Mouse (Mus musculus) midbrain, postnatal 0 days (tissue): ENCODE results near the gene 3110040M04Rik. TPM values are rescaled to one million over a fixed set of nuclear protein-coding genes. Genes with fewer than 3 reads are reported as not detected.

Source experiments
- ATAC-seq: fragments of 200-750 bp; cut with Nextera tagmentation; 2 replicates; pipeline ENCODE4 v1.8.0; 2017; ENCODE audit warnings: moderate number of reproducible peaks, mild to moderate bottlenecking, moderate TSS enrichment, moderate library complexity; ENCODE audit not compliant: low FRiP score
- DNase-seq: peaks from one replicate; pipeline ENCODE4 v3.0.0-alpha.2; 2015; ENCODE audit warnings: low spot score
- H3K27ac ChIP-seq: fragments of 300-500 bp; sonication (generic); 2 replicates; pipeline ENCODE4 v1.5.1; 2014; ENCODE audit warnings: low read depth, mild to moderate bottlenecking, low read length, mixed read lengths
- H3K27me3 ChIP-seq: fragments of 300-500 bp; sonication (generic); 2 replicates; pipeline ENCODE4 v1.6.1; 2014; ENCODE audit warnings: low read length, control low read depth, mixed read lengths; ENCODE audit not compliant: insufficient read depth
- H3K36me3 ChIP-seq: fragments of 300-500 bp; sonication (generic); 2 replicates; pipeline ENCODE4 v1.6.1; 2014; ENCODE audit warnings: low read length, control low read depth, mixed read lengths; ENCODE audit not compliant: insufficient read depth
- H3K4me1 ChIP-seq: fragments of 300-500 bp; sonication (generic); 2 replicates; pipeline ENCODE4 v1.6.1; 2014; ENCODE audit warnings: mild to moderate bottlenecking, control low read depth, antibody characterized with exemption, low read length, mixed read lengths; ENCODE audit not compliant: insufficient read depth
- H3K4me2 ChIP-seq: fragments of 300-500 bp; sonication (generic); 2 replicates; pipeline ENCODE4 v1.6.1; 2014; ENCODE audit warnings: low read depth, mild to moderate bottlenecking, low read length, mixed read lengths; ENCODE audit not compliant: poor library complexity, severe bottlenecking
- H3K4me3 ChIP-seq: fragments of 300-500 bp; sonication (generic); 2 replicates; pipeline ENCODE4 v1.5.1; 2014; ENCODE audit warnings: low read depth, mild to moderate bottlenecking, low read length, moderate library complexity
- H3K9ac ChIP-seq: fragments of 300-500 bp; sonication (generic); replicated peaks from 2 replicates; pipeline ENCODE4 v1.6.1; 2014; ENCODE audit warnings: mild to moderate bottlenecking, low read length, moderate library complexity, mixed read lengths; ENCODE audit not compliant: poor library complexity, severe bottlenecking
- H3K9me3 ChIP-seq: fragments of 300-500 bp; sonication (generic); 2 replicates; pipeline ENCODE4 v1.6.1; 2016; ENCODE audit warnings: low read length, control low read depth
- CTCF ChIP-seq: IDR thresholded peaks from 2 replicates; pipeline ENCODE4 v1.5.1; 2016; ENCODE audit warnings: antibody characterized with exemption, mild to moderate bottlenecking
- WGBS: fragments of 180-500 bp; shearing (Covaris S2); extraction: QIAGEN DNeasy Blood & Tissue Kit; methylation state at CpG from one replicate; pipeline ENCODE4 v1.1.7; 2014; 5-methylcytosine and 5-hydroxymethylcytosine counted together
- polyA plus RNA-seq: library from polyadenylated mRNA; unstranded; fragments of >200 nt; fragmentation: Nextera tagmentation; extraction: Ambion mirVana; gene quantifications from 2 replicates; pipeline ENCODE4 v1.2.1, GENCODE M21; 2015
- total RNA-seq: library from RNA; depleted of rRNA; stranded (reverse); fragments of >200 nt; gene quantifications from 2 replicates; pipeline ENCODE4 v1.2.3, GENCODE M21; 2014

The 3110040M04Rik gene
- total and polyA plus RNA-seq, 2 experiments from 2014 or later: not detected

DNA sequence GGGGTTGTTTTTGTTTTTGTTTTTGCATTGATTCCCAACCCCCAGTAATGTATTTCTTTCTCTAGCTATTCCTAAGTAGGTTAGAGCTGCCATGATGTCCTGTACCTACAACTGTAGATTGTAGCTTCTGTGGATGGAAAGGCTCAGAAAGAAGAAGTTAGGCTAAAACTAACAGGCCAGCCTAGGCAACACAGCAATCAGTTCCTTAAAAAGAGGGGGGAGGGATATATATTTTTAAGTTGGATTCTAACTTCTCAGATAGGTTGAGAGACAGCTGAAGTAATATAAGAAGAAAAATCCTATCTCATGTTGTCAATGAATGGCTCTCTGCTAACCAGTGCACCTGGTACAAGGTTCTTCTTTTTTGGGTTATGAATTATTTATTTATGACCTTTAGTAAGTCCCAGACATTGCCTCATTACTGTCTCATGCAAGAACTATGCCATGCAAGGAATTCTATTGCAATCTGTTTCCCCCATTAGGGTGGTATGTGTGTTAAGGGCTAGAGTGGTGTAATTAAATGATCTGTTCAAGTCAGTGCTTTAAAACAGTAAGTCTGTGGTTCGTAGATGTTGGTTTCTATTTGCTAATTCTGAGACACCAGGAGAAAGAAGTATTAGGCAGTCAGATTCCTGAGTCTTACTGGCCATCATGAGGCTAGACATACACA is 24.5 kb downstream of the 3110040M04Rik start:
- 77% methylated on average over 1 of the region's 1 CpGs for WGBS

DNA sequence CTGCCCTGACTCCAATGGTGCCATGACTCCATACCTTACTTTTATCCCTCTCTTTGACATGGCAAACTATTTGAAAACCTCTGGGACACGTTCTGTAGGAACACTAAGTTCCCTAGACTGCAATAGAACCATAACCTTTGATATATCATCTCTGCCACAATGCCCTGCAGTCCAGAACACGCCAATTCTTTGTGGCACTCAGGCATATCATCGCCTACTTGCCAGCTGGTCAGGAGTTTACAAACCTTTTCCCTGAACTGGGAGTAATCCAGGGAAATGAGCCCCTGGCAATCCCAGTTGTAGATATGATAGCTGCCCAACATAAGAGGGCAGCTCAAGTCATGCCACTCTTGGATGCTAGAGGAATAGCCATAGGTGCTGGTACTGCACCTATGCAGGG is 28.4 kb downstream of the 3110040M04Rik start:
- Histone ChIP-seq H3K4me3 (no peak overlapping the region), H3K36me3 (no peaks in the 10 kb centered on the region), H3K9me3 (no peaks in the 10 kb centered on the region), H3K27ac (no peak overlapping the region), H3K9ac (no peak overlapping the region), H3K4me1 (no peaks in the 10 kb centered on the region), H3K27me3 (no peaks in the 10 kb centered on the region), H3K4me2 (no peak overlapping the region)
- no peak for TF ChIP-seq CTCF
- 81% methylated on average over 3 of the region's 3 CpGs for WGBS
- DNase-seq: no peak
- ATAC-seq: no peak

More for the DNA sequence above, 24.5 kb downstream of the 3110040M04Rik start:
- DNase-seq (no peak), ATAC-seq (no peak)
- TF ChIP-seq CTCF: no peak
- no peaks in the 10 kb centered on the region for H3K4me1 ChIP-seq
- H3K4me3 ChIP-seq: no peak overlapping the region
- no peak overlapping the region for H3K27ac ChIP-seq
- H3K36me3 ChIP-seq: no peaks in the 10 kb centered on the region
- no peak overlapping the region for H3K4me2 ChIP-seq
- H3K27me3 ChIP-seq: no peaks in the 10 kb centered on the region
- H3K9me3 ChIP-seq: no peaks in the 10 kb centered on the region
- H3K9ac ChIP-seq: no peak overlapping the region

DNA sequence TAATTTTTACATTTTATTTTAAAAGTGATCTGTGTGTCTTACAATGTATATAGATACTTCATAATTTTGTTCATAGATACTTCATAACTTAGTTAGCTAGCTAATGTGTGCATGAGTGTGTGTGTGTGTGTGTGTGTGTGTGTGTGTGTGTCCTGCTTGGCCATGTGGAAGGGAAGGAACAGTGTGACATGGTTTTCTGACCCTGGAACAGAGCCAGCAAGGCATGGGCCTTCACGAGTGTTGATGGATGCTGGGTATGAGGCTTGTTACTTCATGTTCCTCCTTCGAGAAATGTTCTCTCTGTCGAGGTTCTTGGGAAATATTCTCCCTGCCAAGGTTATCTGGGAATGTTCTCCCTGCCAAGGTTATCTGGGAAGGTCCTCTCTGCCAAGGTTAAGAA is 29.8 kb downstream of the 3110040M04Rik start:
- Histone ChIP-seq H3K9ac (no peak overlapping the region), H3K4me1 (no peaks in the 10 kb centered on the region), H3K27me3 (no peaks in the 10 kb centered on the region), H3K4me3 (no peak overlapping the region), H3K36me3 (no peaks in the 10 kb centered on the region), H3K27ac (no peak overlapping the region), H3K9me3 (no peaks in the 10 kb centered on the region), H3K4me2 (no peak overlapping the region)
- WGBS: 89% methylated on average over 3 of the region's 3 CpGs
- no peak for DNase-seq
- no peak for TF ChIP-seq CTCF
- ATAC-seq: no peak

DNA sequence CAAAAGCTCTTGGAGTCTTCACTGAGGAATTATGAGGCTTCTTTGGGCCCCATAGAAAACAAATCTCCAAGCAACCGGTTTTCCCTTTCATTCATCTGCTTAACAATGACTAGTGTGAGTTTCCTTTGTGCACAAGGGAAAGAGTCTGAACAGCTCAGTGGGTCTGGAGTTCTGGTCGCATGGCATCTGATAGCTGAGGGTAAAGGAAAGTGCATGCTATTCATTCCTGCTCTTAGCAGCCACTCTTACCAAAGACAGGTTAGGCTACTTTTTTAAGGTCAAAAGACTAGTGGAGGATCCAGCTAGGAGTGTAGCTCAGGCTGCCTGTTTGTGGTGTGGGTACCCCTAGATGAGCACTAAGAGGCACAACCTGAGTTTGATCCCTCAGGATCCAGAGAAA is 31.7 kb downstream of the 3110040M04Rik start:
- no peak for ATAC-seq
- no peak for DNase-seq

DNA sequence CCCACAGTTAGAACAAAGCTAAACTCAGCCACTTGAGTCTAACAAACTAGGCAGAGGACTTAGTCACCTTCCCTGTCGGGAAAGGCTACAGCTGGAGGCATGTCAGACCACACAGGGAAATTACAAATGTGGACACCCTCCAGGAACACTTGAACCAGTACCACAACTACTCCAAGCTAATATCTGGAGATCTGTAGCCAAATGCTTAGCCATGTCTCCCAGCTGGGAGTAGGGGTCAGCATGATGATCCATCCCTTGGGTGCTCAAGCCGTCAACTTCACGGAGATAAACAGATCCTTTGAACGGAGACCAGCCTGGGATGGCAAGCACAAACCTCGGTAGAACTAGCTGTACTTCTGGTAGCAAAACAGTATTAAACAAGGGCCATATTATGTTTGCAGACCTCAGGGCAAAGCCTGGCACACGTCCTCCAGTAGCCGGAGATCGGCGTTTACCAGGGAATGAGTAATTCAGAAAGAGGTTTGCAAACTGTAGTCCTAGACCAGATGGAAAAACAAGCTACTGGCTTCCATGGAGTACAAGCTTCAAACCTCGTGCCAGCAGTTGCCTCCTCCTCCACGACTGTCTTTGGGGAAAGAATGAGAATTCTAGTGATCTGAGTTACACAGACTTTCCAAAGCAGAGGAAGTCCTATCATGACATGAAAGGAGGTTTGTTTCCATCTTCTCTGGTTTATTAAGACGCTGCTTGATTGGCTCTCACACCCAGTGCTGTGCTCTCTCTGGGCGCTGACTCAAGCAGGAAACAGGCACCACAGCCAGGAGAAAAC is 32.4 kb downstream of the 3110040M04Rik start:
- DNase-seq (no peak), ATAC-seq (no peak)
- TF ChIP-seq CTCF: no peak
- 64% methylated on average over 13 of the region's 13 CpGs for WGBS
- Histone ChIP-seq H3K9ac (no peak overlapping the region), H3K9me3 (0 out of 2 replicates have a peak, but pooled peaks cover 3% of the 10 kb centered on the region), H3K27me3 (no peaks in the 10 kb centered on the region), H3K36me3 (no peaks in the 10 kb centered on the region), H3K27ac (no peak overlapping the region), H3K4me1 (no peaks in the 10 kb centered on the region), H3K4me2 (no peak overlapping the region), H3K4me3 (no peak overlapping the region)

More for the DNA sequence above, 31.7 kb downstream of the 3110040M04Rik start:
- H3K4me2 ChIP-seq: no peak overlapping the region
- no peaks in the 10 kb centered on the region for H3K27me3 ChIP-seq
- H3K9ac ChIP-seq: no peak overlapping the region
- 22% methylated on average over 2 of the region's 2 CpGs for WGBS
- TF ChIP-seq CTCF: no peak
- H3K36me3 ChIP-seq: no peaks in the 10 kb centered on the region
- no peak overlapping the region for H3K4me3 ChIP-seq
- 0 out of 2 replicates have a peak, but pooled peaks cover 3% of the 10 kb centered on the region for H3K9me3 ChIP-seq
- H3K27ac ChIP-seq: no peak overlapping the region
- no peaks in the 10 kb centered on the region for H3K4me1 ChIP-seq

DNA sequence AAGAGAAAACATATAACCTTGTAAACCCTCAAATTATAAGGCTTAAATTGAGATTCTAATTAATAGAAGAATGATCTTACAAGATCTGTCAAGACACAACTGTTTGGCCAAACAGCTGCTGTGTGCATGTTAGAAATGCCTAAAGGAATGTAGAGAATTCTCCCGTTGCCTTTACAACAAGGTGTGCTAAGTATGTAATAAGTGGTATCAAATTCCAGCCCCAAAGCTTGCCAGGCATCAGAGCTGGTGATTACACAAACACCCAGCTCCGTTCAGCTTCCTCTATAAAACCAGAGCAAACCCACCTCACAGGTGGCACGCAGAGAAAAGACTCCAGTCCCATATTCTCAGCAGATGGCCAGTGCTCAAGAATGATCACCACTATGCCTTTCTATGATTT is 33.9 kb downstream of the 3110040M04Rik start:
- Histone ChIP-seq H3K27me3 (no peaks in the 10 kb centered on the region), H3K4me3 (no peak overlapping the region), H3K36me3 (no peaks in the 10 kb centered on the region), H3K27ac (no peak overlapping the region), H3K9ac (no peak overlapping the region), H3K9me3 (0 out of 2 replicates have a peak, but pooled peaks cover 3% of the 10 kb centered on the region), H3K4me2 (no peak overlapping the region), H3K4me1 (no peaks in the 10 kb centered on the region)
- WGBS: 88% methylated on average over 3 of the region's 3 CpGs
- no peak for TF ChIP-seq CTCF
- no peak for DNase-seq
- no peak for ATAC-seq
